Mouse (Mus musculus): ENCODE data around the gene Atp5g2.

The Atp5g2 gene

DNA sequence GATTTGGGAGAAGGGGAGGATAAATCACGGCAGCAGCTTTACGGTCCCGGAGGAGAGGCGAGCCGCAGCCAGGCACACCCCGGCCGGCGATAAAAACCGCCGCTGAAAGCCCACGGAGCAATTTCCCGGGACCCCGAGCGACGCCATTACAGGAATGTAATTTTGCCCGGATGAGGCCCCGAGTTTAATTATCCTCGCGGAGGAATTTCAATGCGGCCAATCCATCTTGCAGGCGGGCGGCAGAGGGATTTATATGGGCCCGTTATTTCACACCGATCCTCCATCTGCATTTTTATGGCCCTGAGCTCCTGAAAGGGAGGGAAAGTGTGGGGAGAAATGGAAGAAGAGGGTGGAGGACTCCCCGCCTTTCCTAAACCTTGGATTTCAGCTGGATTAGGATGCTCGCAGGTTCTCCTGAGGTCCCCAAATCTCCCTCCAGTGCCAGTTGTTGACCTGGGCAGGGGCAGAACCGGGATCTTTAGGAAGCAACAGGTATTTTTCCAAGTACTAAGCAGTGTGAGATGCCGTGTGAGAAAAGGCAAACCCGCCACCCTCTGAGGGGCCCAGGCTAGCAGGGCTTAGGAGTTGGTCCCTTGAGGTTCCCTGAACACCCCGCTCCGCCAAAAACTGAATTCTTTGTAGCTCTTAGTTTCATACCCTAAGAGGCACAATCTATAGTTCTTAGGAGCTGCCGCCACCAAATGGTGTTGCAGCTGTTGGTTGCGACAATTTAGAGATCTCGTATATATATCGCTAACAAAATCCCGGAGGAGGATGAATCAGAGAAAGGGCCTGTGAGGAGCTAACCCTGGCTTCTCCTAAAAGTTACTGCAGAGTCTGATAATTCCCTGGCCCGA, at the start of gene Atp5g2:
Gene Atp5g2, minus strand, starts transcription at position 138 of the 857 bp plus-strand sequence.
- peak; percentile 30 for DNase-seq (ENCODE audit: low read depth)

DNA sequence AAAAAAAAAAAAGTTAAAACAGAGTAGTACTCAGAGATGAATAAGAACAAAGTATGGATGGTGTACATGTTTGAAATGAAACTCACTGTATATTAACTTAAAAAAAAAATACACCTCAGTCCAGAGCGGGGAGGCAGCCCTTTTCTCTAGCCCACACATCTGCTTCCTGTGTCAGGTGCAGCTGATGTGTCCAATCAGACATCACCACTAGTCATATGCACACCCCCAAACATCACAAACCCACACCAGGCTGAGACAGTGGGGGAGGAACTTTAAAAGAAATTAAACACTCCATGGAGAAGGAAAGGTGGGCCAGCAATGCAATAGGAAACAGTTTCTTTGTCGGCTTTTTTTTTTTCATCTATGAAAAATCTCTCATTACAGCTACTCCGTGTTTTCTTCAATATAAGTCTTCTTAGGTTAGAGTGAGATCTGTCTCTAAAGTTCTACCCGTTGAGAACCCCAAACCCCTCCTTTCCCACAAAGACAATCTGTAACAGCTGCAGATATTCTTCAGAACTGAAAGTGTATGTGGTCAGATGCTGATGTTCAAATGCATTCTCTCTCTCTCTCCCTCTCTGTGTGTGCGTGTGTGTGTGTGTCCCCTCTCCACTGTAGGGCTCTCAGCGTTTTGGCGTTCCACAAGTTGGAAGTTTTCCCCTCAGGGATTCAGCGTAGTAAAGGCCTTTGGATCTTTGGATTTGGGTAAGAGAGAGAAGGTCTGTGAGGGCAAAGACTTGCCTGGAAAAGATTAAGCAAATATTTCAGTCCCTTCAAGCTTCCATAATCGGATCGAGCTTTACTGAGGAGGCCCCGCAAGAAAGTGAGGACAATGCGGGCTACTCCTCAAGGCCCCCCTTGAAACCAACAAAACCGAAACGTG, 49.1 kb upstream of the Atp5g2 start:
- DNase-seq (ENCODE audit: low read depth) = peak; percentile 69

DNA sequence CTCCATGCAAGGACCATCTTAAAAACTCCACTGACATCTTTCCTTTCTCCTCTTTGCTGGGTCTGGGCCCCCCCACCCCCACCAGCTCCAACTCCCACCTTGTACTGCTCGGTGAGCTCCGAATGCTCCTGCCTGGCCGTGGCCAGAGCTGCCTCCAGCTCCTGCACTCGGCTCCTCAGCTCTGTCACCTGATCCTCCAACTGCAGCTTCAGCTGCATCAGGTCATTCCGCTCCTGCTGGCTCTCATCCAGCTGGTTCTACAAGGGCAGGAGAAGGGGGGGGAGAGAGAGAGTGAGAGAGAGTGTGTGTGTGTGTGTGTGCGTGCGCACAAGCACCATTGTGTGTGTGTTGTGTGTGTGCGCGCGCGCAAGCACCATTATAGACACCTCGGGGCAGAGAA, 44.0 kb upstream of the Atp5g2 start:
- no peak for DNase-seq (ENCODE audit: low read depth)

DNA sequence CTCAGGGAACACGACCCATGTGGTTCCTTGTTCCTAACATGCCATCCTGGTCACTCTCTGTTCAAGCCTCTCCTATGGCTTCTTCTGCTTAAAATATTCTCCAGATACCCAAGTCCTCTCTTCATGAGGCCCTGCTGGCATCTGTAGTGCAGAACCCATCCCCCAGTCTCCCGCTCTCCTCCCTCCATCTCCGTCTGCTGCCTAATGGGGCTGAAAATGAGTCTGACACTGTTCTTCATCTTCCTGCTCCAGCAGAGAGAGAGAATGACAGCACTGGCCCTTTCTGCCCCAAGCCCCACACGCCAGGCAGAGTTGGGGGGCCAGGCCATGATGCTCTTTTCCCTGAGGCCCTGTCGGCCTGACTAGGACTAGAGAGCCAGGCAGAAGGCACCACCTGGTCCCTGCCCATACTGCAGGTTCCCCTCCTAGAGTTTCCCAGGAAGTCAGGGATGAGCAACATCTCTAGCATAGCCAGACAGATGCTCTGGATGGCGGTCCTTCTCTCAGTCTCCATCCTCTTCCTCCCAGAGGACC, 35.7 kb upstream of the Atp5g2 start:
- no peak for DNase-seq (ENCODE audit: low read depth)

DNA sequence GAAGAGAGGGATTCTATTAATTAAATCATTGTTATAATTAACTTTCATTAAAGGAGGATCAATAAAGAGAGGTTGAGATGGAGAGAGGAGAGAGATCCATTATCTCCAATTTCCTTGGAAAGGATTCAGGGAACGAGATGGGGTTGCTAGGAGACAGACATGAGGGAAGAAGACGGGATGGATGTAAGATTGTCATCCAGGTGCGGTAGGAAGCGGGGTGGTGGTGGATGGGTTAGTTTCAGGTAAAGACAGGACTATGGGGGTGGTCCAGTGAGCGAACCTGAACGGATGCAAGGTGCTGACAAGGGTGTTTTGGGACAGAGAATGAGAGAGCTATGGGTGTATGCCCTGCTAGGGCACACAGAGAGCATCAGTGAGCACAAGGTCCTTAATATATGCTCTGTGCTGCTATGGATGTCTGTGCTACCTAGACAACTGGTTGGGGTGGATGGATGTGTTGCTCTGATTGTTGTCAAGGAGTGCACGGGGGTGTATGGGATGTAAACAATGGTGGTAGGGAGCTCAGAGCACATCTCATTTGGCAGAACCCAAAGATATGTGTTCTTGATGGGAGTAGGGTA, 33.9 kb upstream of the Atp5g2 start:
- no peak for DNase-seq (ENCODE audit: low read depth)

DNA sequence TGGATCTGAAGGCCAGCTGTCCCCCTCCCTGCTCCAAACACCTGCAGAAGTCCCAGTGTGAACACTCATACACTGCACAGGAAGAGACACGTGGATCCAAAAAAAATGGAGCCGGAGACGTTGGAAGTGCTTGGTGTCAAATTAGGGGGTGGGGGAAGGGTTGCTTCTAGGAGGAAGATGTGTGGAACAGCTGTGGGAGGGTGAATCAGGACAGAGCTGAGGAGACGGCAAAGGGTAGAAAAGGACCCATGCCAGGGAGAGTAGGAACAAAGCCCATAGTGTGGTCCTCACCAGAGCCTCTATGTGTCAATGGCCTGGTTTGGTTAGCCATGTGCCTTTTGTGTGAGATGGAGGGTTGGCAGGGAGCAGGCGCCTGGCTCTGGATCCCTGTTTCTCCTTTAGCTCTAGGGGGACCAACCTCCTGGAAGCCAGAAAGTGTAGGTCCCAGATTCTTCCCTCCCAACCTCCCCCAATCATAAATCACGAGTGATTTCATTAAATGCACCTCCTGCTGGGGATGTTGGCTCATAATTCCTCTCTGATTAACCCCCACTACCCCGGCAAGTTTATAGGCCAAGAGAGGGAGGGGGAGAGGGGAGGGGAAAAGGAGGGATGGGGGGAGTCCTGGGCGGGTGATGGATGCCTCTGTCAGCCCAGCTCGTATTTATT, 33.2 kb upstream of the Atp5g2 start:
- DNase-seq (ENCODE audit: low read depth) = no peak

DNA sequence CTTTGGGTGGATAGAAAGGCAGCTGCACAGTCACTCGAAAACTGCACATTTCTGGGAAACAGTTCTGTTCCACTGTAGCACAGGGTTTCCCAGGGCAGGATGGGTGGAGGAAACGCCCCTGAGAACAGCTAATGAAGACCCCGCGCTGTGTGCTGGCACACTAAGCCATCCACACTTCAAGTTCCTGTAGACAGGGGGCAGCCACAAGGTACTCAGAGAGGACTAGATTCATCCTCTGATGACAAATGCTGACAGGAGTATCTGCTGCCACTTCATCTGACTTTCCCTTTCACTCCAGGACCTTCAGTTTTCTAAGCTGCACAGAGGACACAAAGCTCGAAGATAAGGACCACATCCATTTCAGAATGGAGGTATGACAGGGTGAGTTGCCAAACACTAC, 32.7 kb upstream of the Atp5g2 start:
- DNase-seq (ENCODE audit: low read depth) = no peak

DNA sequence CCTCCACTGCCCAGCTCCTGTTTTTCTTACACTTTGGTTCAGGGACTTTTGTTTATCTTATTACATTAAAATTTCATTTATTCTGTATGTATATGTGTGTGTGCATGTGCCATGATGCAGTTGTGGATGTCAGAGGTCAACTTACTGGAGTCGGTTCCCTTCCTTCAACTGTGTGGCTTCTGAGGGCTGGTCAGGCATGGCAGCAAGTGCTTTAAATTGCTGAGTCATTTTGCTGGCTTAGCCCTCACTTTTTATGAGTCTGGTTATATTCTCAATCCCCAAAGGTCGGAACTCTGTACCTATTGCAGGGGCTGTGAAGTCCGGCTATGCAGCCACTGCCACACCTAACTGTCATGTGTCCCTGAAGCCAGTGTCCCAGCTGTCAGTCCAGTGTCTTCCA, 30.8 kb upstream of the Atp5g2 start:
- DNase-seq (ENCODE audit: low read depth) = no peak

DNA sequence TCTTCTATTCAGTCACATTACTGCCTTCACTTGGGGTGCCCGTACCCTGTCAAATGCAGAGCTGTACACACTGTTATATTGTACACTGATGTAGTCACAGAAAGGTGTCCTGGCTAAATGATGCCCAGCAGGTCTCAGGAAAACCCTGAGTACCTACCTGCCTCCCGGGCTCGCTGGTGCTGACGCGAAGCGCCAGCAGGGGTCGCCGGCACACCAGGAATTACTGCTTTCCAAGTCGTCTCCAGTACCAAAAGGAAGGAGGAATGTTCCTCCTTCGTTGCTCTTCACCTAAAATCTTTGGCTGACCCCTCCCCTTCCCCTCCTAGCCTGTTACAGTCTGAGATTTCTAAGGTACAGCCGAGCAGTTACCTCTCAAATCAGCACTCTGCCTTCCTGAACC, 26.0 kb upstream of the Atp5g2 start:
- peak; percentile 64 for DNase-seq (ENCODE audit: low read depth)

DNA sequence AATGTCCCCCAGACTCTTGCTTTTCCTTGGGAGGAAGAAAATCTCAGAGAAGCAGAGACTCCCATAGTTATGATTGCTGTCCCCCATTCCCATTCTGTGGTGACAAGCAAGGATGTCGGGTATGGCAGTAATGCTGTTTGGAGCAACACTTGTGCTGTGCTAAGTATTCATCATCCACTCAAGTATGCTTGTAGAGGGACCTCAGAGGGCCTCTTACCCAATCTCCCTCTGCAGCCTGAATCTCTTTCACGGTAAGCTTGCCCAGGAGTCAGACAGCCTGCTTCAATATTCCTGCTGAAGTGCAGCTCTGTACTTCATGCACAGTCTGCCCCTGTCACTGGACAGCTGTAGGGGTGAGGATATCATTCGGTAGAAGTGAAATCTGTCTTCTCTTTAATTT, 24.7 kb upstream of the Atp5g2 start:
- no peak for DNase-seq (ENCODE audit: low read depth)

DNA sequence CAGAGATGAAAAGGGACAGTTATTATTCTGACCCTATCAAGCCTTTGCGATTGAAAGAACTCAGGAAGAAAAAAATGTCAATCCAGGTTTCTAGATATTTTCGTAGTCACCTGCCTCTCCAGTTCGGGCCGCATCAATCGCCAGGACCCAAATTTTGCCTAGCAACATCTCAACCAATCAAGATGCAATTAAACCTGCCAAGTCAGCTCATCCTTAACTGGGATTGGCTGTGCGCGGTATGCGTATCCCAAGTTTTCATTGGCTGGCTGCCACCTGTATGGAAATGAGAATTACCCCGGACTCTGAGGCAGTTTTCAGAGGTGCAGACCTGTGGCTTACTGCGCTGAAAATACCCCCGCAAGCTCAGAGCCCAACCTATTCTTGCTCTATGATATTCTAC, 21.4 kb upstream of the Atp5g2 start:
- peak; percentile 20 for DNase-seq (ENCODE audit: low read depth)

DNA sequence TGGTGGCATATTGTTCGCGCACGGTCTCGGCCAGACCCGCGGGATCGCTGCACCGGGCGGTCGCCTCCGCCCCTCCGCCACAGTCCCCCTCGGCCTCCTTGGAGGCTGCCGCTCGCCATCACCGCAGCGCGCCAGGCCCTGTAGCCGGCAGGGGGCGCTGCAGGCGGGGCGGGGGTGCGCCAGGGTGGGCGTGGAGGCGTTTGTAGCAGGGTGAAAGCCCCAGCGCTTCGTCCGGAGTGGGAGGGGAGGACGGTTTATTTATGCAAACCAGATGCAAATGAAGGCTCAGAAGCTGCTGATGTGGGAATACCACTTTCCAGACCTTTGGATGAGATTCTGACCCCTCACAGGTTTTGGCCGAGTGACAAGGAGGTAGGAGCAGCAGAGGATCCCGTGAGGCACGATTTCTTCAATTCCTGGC, 20.8 kb upstream of the Atp5g2 start:
- DNase-seq (ENCODE audit: low read depth) = peak; percentile 60

DNA sequence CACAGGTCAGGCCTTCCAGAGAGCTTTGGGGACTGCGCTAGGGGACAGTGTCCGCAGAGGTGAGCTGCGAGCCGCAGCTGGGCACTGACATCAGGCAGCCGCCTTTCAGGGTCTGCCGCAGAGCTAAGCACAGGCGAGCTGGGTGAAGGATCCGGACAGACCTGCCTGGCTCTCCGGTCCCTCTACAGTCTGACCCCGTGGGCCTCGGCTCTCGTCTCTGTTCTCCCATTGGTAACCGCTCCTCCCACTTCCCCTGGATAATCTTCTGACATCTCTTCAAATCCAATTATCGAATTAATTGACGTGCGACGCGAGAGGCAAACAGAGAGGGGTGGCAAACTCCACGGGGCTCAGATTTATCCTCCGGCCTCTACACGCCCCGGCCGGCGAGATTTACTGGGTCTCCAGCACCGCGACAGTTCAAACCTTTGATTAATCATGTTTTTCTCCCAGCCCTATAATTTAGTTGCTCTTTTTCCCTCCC, 20.2 kb upstream of the Atp5g2 start:
- peak; percentile 12 for DNase-seq (ENCODE audit: low read depth)

DNA sequence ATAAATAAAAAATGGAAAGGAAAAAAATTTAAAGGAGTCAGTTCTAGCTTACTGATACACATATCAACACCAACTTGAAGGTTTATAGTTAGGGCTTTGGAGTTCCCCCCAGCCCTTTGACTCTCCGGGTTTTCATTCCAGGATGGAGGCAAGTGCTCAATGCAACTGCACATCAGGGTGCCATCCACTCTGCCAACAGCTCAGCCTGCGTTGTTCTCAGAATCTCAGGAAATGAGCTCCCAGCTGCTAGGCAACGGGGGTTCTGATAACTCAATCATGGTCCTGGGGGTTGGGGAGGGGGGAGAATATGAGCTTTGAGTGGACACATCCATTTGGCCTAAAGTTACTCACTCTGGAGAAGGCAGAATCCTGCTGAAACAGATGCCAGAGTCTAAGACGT, 13.6 kb upstream of the Atp5g2 start:
- DNase-seq (ENCODE audit: low read depth) = no peak

DNA sequence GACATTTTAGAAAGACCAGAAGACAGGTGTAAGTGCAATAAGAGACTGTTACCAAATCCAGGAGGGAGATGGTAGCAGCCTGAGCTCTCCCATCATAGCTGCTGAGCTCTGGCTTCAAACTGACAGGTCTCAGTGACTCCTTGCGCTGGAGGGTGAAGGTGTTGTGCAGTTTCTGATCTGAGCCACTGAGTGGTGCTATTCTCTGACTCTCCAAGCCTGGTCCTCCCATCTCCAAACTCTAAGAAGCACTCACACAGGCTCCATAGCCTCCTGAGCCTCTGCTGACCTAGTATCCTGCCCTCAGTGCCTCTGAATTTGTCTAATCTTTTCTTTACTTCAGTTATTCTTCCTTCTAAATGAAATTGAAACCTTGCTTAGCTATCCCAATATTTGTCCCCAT, 11.5 kb upstream of the Atp5g2 start:
- DNase-seq (ENCODE audit: low read depth) = peak; percentile 33

DNA sequence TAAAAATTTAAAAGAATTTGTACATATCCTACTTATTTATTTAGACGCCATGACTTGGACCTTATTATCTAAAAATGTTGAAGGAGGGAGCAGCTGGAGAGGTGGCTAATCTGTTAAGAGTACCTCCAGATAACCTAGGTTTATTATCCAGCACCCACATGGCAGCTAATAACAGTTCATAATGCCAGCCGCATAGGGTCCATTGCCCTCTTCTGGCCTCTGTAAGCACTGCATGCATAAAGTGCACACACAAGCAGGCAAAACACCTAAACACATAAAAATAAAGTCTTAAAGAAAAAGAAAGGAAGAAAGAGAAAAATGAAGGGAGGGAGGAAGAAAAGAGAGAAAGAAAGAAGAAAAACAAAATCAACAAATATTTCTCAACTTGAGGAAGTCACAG, 4.2 kb upstream of the Atp5g2 start:
- DNase-seq (ENCODE audit: low read depth) = peak; percentile 34

DNA sequence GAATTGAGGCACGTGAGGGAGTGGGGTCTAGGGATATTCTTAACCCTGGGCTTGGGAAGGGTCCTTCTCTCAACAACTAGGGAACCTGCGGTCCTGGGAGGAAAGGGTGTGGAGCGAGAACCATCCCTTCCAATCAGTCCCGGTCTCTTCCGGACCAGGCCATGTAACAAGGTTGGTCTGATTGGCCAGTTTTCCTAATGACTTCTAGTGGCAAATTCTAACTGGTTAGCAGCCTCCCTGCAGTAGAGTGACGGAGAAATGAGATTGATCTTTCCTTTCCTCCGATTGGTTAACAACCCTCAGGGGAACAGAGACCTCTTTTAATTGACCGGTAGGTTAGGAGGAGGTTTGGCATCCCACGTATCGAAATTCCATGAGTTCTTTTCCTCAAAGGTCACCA, 1.4 kb upstream of the Atp5g2 start:
- peak; percentile 17 for DNase-seq (ENCODE audit: low read depth)

DNA sequence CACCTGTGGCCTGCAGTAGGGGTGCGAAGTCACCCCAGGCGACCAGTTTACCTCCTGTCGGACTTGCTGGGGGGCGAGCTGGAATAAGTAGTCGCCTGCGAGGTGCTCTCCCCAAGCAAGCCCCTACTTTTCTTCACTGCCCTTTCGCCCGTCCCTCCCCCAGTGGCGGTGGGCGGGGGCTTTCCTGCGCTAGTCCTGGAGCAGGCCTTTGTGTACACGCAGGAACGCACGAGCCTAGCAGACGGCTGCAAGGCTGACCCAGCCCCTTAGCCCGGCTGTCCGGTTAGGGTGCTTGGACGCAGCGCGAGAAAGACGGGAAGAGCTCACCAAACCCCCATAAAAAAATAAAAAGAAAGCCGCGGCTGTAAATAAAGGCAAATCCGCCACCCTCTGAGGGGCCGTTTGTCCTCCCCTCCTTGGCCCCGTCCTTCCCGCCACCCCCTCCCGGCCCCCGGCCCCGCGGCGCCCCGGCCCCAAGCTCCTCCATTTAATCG, 384 bp downstream of the Atp5g2 start:
- DNase-seq (ENCODE audit: low read depth) = peak; percentile 74

DNA sequence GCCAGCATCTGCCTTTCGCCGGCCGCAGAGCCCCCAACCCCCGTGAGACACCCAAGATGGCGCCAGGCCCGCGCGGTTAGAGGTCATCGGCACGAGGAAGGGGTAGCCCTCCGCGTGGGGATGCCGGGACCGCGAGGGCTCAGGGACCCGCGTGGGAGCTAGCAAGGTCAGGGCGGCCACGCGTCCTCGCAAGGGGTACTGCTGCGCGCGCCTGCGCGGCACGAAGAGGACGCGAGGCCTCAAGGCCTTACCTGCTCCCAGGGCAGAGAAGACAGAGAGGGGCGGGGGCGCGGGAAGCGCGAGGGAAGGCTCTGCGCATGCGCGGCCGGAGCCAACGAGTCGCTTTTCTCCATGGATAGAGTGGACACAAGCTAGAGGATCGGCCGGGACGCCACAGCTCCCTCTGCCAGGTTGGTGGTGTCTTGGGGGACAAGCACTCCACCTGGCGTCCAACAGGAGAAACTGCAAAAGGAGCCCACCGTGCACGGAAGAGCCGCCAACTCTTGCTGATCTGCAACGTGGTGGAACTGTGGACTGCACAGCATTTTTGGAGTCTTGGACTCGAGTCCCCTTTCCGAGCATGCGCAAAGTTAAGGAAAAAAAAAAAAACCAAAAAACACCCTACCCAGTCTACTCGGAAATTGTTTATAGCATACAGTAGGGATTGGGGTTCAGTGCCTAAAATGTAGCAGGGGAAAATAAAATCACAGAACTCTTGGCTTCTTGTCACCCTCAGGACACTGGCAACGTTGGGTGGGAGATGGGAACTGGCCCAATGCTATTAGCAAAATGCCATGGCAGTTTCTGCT, 1.2 kb downstream of the Atp5g2 start:
- peak; percentile 99 for DNase-seq (ENCODE audit: low read depth)

DNA sequence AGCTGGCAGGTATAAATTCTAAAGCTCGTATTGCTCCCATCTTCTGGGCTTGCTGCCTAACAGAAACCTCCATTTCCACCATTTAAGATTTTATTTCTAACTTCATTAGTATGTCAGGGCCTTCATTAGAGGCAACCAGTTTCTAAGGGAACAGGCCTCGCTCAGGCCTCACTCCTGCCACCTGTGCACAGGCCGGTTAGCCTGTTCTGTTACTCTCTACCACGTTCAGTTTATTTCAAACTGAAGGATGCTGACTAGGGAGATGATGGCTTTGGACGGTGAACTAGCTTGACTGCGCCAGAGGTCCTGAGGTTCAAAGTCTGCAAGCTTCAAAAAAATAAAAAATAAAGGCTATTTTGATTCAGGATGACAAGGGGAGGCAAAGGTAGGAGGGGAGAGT, 1.9 kb downstream of the Atp5g2 start:
- DNase-seq (ENCODE audit: low read depth) = no peak

DNA sequence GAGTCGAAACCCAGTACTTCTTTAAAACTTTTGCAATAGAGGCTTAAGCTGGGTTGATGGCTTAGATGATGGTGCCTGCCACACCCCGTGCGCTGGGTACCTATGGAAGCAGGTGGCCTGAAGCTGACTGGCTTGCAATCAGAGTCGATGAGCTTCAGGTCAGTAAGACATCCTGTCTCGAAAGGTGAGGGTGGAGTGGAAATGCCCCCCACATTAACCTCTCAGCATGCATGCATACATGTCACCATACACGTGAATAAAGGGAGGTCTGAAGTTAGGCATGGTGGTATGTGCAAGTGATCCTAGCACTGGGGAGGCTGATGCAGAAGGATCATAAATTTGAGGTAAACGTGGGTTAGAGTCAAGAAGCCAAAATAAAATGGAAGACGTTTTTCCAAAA, 2.6 kb downstream of the Atp5g2 start:
- DNase-seq (ENCODE audit: low read depth) = peak; percentile 7

Data from induced T-regulatory cell, adult 2 months (primary cell).